Mouse (Mus musculus): Measurements from ENCODE around the gene D11Wsu47e. TPM values are rescaled to one million over a fixed set of nuclear protein-coding genes. Genes with fewer than 3 reads are reported as not detected.

The D11Wsu47e gene
- total RNA-seq, 2 experiments from 2014 or later: 11.8 to 13.5 TPM

DNA sequence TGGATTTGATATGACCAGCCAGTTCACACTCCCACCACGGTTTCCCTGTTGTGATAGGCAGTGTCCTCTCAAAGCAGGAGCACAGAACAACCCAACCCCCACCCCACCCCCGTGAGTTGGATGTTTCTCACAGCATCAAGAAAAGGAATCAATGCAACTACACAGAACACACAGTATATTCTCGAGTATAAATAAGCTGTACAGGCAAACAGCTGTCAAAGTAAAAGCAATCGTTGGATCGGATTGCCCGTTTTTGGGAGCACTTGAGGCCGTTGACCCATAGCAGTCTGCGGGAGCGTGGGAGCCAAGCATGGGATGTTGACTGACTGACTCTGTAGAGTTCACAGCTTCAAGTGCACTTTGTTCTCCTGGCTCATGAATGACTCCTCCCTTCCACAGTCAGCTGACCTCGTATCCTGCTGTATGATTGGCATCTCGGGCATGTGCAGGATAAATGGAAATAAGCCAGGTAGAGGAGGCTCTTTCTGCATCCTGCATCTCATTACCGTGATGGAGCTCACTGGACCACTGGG lies 13.9 kb downstream of the D11Wsu47e start:
- no peak for DNase-seq (ENCODE audit: extremely low spot score in 1 of 2, low spot score in 1 of 2)

DNA sequence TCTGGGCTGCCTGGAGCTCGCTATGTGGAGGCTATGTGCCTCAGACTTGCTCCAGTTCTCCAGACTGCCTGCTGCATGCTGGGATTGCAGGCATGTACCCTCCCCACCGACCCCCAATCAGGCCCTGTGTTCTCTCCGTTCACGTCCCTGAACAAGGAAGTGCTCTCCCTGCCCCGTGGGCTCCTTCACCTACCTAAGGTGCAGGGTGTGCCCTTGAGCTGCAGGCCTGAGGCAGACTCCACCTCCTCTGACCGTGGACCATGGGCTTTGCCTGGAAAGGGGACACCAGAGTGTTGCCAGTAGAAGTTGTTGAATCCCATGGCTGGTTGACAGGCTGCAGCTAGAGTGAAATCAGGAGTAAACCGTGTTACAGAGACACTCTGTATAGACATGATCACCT lies 15.4 kb downstream of the D11Wsu47e start:
- no peak for DNase-seq (ENCODE audit: extremely low spot score in 1 of 2, low spot score in 1 of 2)

DNA sequence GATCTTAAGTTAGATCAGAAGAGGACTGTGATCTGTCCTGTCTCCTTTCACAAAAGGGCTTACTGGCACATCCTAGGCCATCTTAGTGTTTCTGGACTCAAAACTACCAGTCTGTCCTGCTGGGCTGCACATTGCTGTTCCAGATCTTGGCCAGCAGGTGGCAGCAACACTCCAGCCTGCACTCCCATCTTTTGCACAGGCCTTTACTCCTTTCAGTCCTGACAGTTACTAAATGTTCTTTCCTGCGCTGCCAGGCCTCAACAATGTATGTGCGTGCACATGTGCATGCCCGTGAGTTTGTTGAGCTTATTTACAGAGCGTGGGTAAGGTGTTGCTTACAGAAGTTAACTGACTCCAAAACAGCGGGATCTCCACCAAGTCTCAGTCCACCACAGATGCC lies 19.5 kb downstream of the D11Wsu47e start:
- peak; percentile 70 to 80 for DNase-seq (ENCODE audit: extremely low spot score in 1 of 2, low spot score in 1 of 2)

DNA sequence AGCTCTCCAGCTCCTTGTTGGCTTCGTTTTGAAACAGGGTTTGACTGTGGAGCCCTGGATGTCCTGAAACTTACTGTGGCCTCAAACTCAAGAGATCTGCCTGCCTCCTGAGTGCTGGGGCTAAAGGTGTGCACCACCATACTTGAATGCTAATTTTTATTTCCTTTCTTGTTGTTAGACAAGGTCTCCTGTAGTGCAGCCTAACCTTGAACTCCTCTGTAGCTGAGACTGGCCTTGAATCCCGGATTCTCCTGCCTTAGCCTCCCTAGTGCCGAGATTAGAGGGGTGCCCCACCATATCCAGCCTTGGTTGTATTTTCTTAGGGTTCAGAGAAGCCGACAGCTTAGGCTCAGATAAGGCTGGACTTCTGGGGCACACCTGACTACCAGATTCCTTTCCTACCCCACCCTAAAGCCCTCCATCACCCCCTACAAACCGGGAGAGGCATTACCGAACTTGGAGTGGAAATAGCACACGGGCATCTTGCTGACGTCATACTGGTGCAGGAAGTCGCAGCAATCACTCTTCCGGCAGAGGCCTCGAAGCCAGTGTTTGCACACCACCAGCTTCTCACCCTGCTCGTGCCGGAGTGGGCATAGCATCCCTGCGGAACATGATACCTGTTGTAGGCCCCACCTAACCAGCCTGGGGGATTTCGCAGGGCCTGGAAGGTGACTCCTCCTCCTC lies 21.9 kb downstream of the D11Wsu47e start:
- DNase-seq (ENCODE audit: extremely low spot score in 1 of 2, low spot score in 1 of 2): no peak

DNA sequence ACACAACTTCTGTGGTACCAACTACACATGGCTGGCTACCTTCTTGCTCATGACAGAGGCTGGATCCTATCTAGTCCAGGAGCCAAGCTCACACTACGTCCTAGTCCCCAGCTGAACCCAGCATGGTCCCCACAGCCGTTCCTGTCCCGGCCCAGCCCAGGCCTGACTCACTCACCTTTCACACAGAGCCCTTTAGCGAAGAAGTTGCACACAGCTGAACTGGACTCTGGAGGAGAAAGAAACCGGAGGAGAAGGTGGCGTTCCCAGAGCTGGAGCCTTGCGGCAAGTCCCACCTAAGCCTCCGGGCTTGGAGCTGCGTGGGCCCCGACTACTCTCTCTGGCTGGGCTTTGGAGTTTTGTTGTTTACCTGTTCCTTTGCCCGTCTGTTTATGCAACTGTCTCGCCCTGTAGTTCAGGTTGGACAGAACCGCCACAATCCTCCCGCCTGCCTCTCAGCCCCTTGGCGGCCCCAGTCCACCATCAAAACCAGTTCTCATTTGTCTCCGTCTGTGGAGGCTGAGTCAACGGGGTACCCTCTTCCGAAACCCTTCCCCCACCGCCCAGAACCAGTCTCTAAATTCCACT lies 24.5 kb downstream of the D11Wsu47e start:
- DNase-seq (ENCODE audit: extremely low spot score in 1 of 2, low spot score in 1 of 2): no peak

DNA sequence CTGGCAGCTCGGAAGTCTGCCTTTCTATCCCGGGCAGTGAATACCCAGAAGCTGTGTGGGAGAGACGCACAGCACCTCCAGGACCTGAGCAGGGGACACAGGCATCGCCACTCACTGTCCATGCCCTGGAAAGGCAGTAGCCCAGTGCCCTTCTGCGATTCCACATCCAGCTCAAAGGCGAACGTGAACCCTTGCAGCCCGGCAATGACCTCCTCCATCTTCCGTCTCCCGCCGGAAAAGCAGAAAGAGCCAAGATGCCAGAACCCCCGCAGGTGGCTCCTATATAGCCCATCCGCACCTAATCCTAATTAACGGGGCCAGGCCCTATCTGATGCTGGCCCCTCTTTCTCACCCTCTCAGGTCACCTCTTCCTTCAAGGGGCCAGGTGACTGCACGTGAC lies 25.1 kb downstream of the D11Wsu47e start:
- DNase-seq (ENCODE audit: extremely low spot score in 1 of 2, low spot score in 1 of 2): no peak

DNA sequence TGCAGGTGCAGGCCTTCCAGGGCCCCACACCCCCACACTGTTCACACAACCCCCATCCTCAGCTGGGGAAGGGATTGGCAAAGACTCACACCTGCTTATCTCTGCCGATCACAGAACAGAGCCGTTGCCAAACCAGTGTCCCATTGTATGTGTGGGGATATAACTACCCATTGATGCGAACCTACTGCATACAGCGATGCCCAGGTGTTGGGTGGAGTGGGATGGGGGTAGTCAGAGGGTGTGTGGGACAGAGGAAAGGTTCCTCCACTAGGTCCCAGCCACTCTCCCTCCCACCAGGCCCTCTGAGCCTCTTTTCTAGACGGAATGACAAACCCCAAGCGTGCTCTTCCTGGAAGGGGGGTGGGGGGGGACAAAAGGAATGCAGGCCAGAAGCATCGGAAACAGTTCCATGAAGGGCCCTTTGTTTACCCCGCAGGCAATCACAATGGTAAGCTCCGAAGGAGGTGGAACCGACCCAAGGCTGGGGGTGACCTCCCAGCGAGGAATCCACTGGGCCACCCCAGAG lies 25.6 kb downstream of the D11Wsu47e start, which contains the start of gene Cpsf4l:
Cpsf4l (minus strand) TSS at position 287 of the 526 bp plus-strand sequence.
- no peak for DNase-seq (ENCODE audit: extremely low spot score in 1 of 2, low spot score in 1 of 2)

DNA sequence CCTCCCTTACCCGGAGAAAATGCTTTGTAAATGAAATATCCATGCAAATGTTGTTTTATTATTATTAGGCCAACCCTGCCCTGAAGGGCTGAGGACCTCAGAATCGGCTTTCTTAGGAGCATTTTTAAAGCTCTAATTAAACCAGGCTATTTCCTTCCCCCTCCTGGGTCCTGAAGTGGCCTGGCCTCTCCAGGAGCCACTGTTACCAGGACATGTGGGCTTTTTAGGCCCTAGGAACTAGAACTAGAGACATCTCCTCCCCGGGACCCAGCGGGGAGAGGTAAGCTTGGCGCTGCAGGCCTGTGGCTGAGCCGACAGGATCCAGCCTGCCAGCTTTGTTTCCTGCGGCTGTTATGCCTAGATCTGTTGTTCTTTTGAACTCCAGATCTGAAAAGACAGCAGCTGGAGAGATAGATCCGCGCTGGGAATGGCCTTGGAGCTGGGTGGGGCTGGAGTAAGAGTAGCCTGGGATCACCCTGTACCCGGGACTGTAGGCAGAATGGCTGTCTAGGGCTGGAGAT lies 26.1 kb downstream of the D11Wsu47e start:
- DNase-seq (ENCODE audit: extremely low spot score in 1 of 2, low spot score in 1 of 2): no peak

DNA sequence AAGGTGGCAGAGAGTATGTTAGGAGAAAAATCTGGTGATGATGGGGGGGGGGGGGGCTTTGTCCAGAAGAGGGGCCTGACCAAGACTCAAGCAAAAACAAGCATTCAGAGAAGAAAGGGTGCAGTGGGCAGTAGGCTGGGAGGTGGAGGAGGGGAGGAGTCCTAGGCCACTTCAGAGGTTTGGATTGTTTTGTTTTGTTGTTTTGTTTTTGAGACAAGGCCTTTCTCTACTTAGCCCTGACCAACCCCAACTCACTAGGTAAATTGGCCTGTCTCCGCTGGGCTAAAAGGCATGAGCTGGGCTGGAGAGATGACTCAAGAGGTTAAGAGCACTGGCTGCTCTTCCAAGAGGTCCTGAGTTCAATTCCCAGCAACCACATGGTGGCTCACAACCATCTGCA lies 26.8 kb downstream of the D11Wsu47e start:
- no peak for DNase-seq (ENCODE audit: extremely low spot score in 1 of 2, low spot score in 1 of 2)

DNA sequence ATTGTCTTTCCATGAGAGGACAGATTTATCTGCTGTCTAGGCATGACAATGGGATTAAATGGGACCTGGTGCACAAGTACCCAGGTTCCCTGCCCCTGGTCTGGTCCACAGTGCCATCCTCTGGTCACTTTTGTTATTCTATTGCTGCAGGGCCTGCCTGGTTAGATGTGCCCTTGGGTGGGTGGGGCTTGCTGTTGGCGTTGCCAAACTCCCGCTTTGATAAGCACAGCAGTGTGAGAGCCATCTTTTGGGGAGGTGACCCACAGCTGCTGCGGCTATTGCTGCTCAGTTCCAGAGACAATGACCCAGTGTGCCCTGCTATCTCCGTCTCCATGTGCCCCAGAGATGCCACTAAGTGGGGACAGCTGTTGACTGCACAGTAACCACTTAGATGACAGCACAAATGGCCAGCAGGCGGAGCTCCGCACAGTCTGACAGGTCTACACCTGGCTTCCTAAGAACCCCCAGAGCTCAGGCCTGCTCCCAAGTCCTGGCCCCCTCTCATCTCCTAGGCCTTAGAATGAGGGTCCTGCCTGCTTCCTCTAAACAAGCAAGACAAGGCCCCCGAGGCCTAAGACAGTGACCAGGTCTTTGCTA lies 31.0 kb downstream of the D11Wsu47e start:
- DNase-seq (ENCODE audit: extremely low spot score in 1 of 2, low spot score in 1 of 2): no peak

DNA sequence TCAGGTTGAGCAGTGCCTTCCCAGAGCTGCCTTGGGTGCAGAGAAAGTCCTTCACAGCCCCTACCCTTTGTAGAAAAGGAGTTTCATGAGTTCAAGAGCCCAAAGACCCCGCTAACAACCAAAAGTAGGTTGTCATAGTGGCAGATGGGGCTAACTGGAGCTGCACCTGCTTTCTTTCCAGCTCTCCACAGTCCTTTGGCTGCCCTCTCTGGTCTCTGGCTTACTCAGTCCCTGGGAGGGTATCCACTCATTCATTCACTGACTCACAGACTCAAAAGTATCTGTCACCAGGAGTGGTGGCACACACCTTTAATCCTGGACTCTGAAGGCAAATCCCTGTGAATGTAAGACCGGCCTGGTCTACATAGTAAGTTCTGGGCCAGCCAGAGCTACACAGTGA lies 31.9 kb downstream of the D11Wsu47e start:
- DNase-seq (ENCODE audit: extremely low spot score in 1 of 2, low spot score in 1 of 2): no peak

DNA sequence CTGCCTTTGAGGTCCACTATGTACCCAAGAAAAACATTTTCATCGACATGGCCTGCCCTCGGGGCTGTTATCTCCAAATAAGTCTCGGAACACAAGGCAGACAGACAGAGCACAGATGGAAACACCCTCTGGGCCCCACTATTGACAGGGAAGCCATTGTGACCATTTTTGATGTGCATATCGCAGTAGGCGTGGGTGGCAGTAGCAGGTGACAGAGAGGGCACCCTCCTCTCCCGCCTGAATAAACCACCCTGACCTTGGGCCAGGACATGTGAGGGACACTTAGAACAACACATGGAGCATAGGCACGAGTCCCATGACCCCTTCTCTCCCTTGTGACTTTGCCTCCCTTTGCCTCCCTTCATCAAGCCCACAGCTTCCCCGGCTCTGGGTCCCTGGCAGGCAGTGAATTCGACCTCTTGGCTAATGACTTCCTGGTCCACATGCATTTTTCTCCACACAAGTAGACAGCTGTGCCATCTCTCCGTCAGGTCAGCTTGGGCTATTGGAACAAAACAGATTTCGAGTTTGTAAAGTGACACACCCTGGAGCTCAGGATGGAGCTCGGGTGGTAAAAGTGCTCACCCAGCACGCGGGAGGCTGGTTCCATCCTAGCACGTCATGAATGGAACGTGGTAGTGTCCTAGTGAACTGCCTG lies 33.7 kb downstream of the D11Wsu47e start:
- DNase-seq (ENCODE audit: extremely low spot score in 1 of 2, low spot score in 1 of 2): no peak

DNA sequence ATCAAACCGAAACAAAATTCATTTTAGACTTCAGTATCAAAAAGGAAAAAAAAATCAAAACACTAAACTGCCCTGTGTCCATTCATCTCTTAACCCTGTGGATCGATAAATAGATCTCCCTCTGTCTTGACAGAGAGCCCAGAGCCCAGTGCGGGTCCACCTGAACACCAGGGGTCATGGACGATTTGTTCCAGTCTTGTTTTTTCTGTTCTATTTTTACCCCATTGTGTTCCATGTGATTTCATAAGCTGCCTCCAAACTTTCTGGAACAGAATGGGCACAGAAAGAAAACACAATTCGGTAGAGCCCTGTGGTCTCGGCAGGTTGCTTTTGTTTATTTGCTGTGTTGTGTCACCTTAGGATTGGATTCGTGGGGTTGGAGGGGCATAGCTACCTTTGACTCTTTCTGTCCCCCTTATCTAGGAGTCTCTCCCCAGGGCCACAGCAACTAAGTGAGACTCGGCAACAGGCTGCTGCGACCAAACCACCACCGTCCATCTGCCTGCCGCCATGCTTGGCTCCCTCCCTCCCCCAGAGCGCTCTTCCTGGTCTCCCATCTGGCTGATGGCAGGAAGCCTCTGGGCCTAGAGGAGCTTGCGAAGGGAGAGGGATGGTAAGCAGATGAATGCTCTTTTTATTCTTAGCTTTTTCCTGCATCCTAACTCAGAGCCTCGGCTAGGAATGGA lies 38.3 kb downstream of the D11Wsu47e start:
- peak in 1 of 2 experiments; percentile 26 for DNase-seq (ENCODE audit: extremely low spot score in 1 of 2, low spot score in 1 of 2)

DNA sequence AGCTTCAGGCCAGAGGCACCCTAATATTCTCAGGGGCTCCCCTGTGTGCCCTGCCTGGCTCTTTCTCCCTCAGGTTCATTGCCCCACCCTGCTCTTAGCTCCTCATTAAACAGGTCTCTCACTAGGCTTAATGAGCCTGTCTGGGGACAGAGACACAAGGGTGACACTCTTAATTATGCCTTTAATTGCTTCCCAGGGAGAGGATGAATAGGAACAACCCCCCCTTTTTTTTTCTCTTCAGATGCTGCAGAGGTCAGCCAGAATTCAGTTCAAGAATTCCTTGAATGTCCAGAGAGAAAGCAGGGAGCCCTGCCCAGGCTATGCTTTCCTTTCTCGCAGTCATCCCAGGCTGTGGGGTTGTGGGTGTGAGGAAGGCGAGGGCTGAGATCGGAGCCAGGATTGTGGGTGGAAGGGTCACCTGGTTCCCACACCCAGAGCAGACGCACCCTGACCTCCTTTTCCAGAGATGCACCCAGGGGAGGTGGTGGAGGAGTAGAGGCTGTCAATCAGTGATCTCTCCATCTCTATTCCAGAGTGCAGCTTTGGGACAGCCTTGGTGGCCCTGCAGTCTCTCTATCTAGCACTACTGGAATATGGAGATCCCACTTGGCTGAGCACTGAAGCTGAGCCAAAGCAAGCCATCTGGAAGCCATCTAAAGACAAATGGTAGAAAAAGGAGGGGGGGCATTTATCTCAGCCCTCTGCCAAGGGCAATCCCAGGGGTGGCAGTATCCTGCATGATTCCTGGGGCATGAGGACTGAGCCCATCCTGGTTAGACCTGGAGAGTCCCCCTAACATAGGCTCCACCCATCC lies 41.2 kb downstream of the D11Wsu47e start:
- DNase-seq (ENCODE audit: extremely low spot score in 1 of 2, low spot score in 1 of 2): no peak

DNA sequence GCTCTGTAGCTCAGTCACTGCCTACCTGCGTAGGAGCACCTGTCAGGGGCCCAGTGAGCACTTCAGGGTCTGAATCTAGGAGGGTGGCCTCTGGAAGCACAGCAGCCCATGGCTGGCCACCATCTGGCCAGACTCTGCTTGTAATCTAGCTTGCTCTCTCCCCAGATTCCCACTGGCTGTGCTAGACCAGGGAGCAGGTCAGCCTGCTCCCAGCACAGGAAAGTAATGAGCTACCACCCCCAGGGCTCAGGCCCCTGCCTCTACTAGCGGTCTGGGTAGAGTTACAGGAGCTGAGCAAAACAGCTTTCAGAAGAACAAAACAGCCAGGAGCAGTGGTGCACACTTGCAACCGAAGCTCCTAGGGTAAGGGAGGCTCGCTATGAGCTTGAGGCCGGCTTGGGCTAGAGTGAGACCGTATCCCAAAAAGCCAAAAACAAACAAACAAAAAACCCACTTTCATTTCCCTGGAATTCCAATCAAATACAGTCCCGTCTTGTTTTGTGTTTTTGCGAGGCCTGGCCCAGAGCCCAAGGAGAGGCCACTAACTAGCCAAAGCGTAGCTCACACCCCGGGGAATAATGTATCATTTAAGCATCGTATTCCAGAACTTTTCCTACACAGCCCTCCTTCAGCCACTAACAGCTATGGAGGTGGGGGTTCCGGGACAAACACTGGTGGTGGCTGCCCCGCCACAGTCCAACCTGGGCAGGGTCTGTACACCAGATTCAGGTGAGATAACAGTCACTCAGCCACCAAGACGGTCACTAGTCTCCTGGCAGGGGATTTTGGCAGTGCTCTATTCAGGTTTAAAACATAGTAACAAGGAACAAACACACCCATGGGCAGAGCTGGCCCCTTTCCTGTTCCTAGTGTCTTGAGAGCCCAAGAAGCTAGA lies 43.0 kb downstream of the D11Wsu47e start:
- no peak for DNase-seq (ENCODE audit: extremely low spot score in 1 of 2, low spot score in 1 of 2)

DNA sequence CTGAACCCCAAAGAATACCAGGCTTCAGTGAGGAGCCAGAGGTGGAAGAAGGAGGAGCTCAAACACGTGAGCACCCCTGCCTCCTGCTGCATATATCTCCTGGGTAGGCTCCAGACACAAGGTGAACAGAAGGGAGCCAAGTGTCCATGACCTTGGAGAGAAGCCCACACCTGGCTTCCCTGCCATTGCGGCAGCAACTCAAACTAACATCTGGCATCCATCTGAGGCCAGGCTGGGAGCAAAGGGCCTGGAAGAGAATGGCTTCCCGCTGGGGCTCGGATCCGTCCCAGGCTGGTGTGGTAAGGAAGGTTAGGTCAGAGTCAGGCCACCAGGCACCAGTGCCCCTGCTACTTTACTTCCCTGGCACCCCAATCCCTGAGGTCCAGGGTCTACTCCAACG lies 43.8 kb downstream of the D11Wsu47e start:
- DNase-seq (ENCODE audit: extremely low spot score in 1 of 2, low spot score in 1 of 2): no peak

DNA sequence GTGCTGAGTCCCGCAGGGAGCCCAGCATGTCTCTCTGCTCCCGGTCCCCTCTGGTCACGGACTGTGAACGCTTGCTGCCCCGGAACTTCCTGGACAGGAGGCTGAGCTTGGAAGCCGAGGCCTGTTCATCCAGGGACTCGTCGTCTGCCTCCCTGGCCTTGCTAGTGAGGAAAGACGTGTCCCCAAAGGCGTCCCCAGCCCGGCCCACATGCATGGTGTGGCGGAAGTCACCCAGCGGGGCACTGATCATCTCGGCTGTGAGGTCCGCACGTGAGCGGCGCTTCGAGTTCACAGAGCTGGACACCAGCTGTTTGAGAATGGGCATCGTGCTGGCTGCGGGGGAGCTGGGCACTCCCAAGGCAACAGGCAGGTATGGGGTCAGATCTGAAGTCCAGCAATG lies 45.0 kb downstream of the D11Wsu47e start:
- no peak for DNase-seq (ENCODE audit: extremely low spot score in 1 of 2, low spot score in 1 of 2)

DNA sequence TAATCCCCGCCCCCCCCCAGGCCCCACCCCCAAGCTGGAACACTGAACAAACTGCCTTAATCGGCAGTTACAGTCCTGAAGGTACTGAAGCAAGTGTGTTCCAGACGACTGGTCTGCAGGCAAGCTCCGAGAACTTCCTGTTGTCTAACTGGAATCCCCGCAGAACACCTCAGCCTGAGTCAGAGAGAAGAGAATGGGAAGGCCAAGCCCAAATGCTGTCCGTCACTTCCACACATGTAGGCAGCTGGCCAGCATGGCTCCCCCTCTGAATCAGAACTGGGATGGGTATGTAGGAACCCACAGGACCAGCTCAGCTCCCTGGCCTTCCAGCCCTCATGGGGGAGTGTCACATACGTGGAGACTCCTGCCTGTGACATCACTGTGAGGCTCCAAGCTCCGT lies 45.7 kb downstream of the D11Wsu47e start:
- no peak for DNase-seq (ENCODE audit: extremely low spot score in 1 of 2, low spot score in 1 of 2)

Data from layer of hippocampus, postnatal 25 days (tissue).